Mouse (Mus musculus): ENCODE results near the gene Cacng2.

GRCm38 (mm10) chr15:77949061-77949460, 170.8 kb downstream of the Cacng2 start:
- TF ChIP-seq CTCF (IDR thresholded peaks at IDR 0.05; ENCODE audit: control insufficient read depth, insufficient read depth, insufficient read length), result no peak
- TF ChIP-seq MAX (IDR thresholded peaks at IDR 0.05), result no peak
- TF ChIP-seq MYOG (IDR thresholded peaks at IDR 0.05; ENCODE audit: control insufficient read depth, extremely low read depth, insufficient read length), result no peak
- no peak for TF ChIP-seq MYOD1 (IDR thresholded peaks at IDR 0.05; ENCODE audit: control insufficient read depth, insufficient read length, low read depth)

All from C2C12 (cell line).